Mouse (Mus musculus) kidney, adult 2 months (tissue): ENCODE measurements at regions not wholly inside any gene's neighbourhood (a gene's known extent, or its start where the extent isn't known, plus 50 kb on each side); places are given as distances from the start of the nearest gene placed in this dataset.

Experiments
- CTCF ChIP-seq: fragments of 200-500 bp; conservative IDR thresholded peaks from 2 replicates; pipeline ENCODE4 v1.5.1; 2011; ENCODE audit warnings: low read depth, mild to moderate bottlenecking, control low read depth, low read length, moderate library complexity, mixed read lengths; ENCODE audit not compliant: insufficient read depth, insufficient read length
- POLR2A ChIP-seq: fragments of 200-500 bp; IDR thresholded peaks from one replicate; pipeline ENCODE4 v1.6.1; 2011; ENCODE audit warnings: low read depth, low read length, control low read depth

DNA sequence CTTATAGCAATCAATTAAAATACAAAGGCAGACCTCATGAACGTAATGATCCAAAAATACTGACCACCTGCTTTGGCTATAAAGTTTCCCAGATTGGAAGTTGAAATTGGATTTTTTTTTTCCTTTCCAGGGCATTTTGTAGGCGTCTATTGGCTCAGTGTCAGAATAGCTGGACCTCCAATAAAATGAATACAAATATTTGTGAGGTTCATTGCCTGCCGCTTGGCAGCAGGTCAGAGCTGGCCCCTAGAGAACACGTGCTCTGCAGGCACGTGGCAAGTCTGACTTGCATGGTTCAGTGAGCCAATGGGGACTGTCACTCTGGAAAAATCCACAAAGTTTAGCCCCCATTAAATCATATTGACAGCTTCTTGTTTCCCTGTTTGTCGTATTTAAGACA, 118.0 kb upstream of the Kbtbd8 start:
- TF ChIP-seq POLR2A (no peak), CTCF (no peak)
